Comparison of ENCODE assay signal across 9 mouse cellular contexts in the genomic region with DNA sequence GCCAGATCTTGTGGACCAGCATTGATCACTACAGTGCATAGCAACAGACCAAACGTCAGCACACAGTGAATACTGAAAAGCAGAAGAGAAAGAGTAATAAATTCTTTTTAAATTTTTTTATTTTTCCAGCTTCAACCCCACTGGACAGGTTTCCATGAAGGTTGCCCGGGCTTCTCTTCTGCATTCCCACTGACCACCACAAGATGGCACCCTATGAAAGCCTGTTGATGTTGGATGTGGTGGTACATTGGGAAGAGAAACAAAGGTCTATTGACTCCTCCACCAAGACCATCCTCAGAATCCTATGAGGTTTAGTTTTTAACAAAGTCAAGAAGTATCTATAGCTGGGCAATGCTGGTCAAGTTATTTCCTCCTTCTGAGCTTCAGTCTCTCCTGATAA. TPM values are rescaled to one million over a fixed set of nuclear protein-coding genes. Genes with fewer than 3 reads are reported as not detected.
DNase-seq lines count a peak whose midpoint lies in the region; ATAC-seq and TF ChIP-seq lines count a peak whose summit lies in the region.
"Had no signal": no experiment of that assay in that cellular context is flagged by ENCODE, and none has a peak within 500 bp of the region (broad histone marks: within the 10 kb centered on the region; RNA-seq: fewer than 3 reads in every experiment).

No protein-coding gene starts in this region.

- H3K4me2 ChIP-seq in forebrain, embryonic 16.5 days (ENCODE audit: low read length), result no peak overlapping the region
- no peak overlapping the region for H3K4me2 ChIP-seq in lung, embryonic 14.5 days
- H3K4me2 ChIP-seq: liver, embryonic 15.5 days had no signal

- H3K4me1 ChIP-seq in forebrain, embryonic 10.5 days, result no peaks in the 10 kb centered on the region
- H3K4me1 ChIP-seq in forebrain, embryonic 16.5 days (replicated peaks; ENCODE audit: control insufficient read depth, insufficient read depth, low read length), result no peaks in the 10 kb centered on the region
- H3K4me1 ChIP-seq in E14TG2a.4 (replicated peaks; ENCODE audit: low read depth, low read length), result no peaks in the 10 kb centered on the region
- H3K4me1 ChIP-seq in lung, embryonic 14.5 days (ENCODE audit: insufficient read depth), result no peaks in the 10 kb centered on the region
- H3K4me1 ChIP-seq in small intestine, adult 2 months (ENCODE audit: control insufficient read depth, insufficient read depth, insufficient read length, low read length), result no peaks in the 10 kb centered on the region
- H3K4me1 ChIP-seq: liver, embryonic 15.5 days had no signal

- WGBS in forebrain, embryonic 10.5 days, result 8% methylated on average over 2 of the region's 2 CpGs
- WGBS in forebrain, embryonic 16.5 days, result 2% methylated on average over 2 of the region's 2 CpGs
- WGBS in lung, embryonic 14.5 days, result 1% methylated on average over 2 of the region's 2 CpGs
- under 1% methylated on average over 2 of the region's 2 CpGs for WGBS in small intestine, adult 2 months

- H3K36me3 ChIP-seq in forebrain, embryonic 10.5 days (replicated peaks), result no peaks in the 10 kb centered on the region
- no peaks in the 10 kb centered on the region for H3K36me3 ChIP-seq in forebrain, embryonic 16.5 days (ENCODE audit: control insufficient read depth, insufficient read depth)
- H3K36me3 ChIP-seq in E14TG2a.4 (ENCODE audit: insufficient read depth, low read length), result no peaks in the 10 kb centered on the region
- no peaks in the 10 kb centered on the region for H3K36me3 ChIP-seq in lung, embryonic 14.5 days (ENCODE audit: insufficient read depth)
- H3K36me3 ChIP-seq in small intestine, adult 2 months (ENCODE audit: control insufficient read depth, insufficient read depth, low read length), result no peaks in the 10 kb centered on the region
- H3K36me3 ChIP-seq: liver, embryonic 15.5 days had no signal

- TF ChIP-seq POLR2A in small intestine, adult 2 months (IDR thresholded peaks at IDR 0.05; ENCODE audit: low read depth, low read length), result no peak

- peak; percentile 63 for DNase-seq in forebrain, embryonic 10.5 days (ENCODE audit: extremely low spot score, low spot score)
- DNase-seq in c-Kit-positive CD71-negative TER-119-negative erythroid progenitor cells, embryonic 14.5 days (ENCODE audit: low read depth), result peak; percentile 35
- DNase-seq in gastrocnemius, postnatal 10 days, result peak; percentile 31
- peak; percentile 19 to 71 for DNase-seq in layer of hippocampus, adult 18-20 months (ENCODE audit: low spot score in 2 of 2)
- DNase-seq in lung, embryonic 14.5 days, result peak; percentile 78

- H3K4me3 ChIP-seq in forebrain, embryonic 10.5 days, result no peak overlapping the region
- no peak overlapping the region for H3K4me3 ChIP-seq in forebrain, embryonic 16.5 days (replicated peaks; ENCODE audit: low read length)
- H3K4me3 ChIP-seq in E14TG2a.4 (replicated peaks; ENCODE audit: low read length), result no peak overlapping the region
- no peak overlapping the region for H3K4me3 ChIP-seq in lung, embryonic 14.5 days (ENCODE audit: low read depth, low read length)
- no peak overlapping the region for H3K4me3 ChIP-seq in small intestine, adult 2 months (ENCODE audit: low read depth, low read length)
- H3K4me3 ChIP-seq: liver, embryonic 15.5 days had no signal

- no peak overlapping the region for H3K27ac ChIP-seq in forebrain, embryonic 10.5 days
- no peak overlapping the region for H3K27ac ChIP-seq in forebrain, embryonic 16.5 days (ENCODE audit: low read length)
- H3K27ac ChIP-seq in lung, embryonic 14.5 days (ENCODE audit: low read depth), result no peak overlapping the region
- H3K27ac ChIP-seq in small intestine, adult 2 months (ENCODE audit: insufficient read depth, low read depth, low read length), result no peak overlapping the region
- H3K27ac ChIP-seq: liver, embryonic 15.5 days had no signal

- no peaks in the 10 kb centered on the region for H3K9me3 ChIP-seq in forebrain, embryonic 10.5 days
- H3K9me3 ChIP-seq in forebrain, embryonic 16.5 days (ENCODE audit: control insufficient read depth, low read length), result no peaks in the 10 kb centered on the region
- peaks cover 7% of the 10 kb centered on the region; the same call in 1 of the 2 replicates for H3K9me3 ChIP-seq in E14TG2a.4 (ENCODE audit: low read length)
- no peaks in the 10 kb centered on the region for H3K9me3 ChIP-seq in lung, embryonic 14.5 days (ENCODE audit: low read depth, low read length)
- H3K9me3 ChIP-seq: liver, embryonic 15.5 days had no signal

- H3K27me3 ChIP-seq in forebrain, embryonic 10.5 days (ENCODE audit: poor library complexity, severe bottlenecking), result no peaks in the 10 kb centered on the region
- no peaks in the 10 kb centered on the region for H3K27me3 ChIP-seq in forebrain, embryonic 16.5 days (replicated peaks; ENCODE audit: control insufficient read depth, insufficient read depth, low read length)
- no peaks in the 10 kb centered on the region for H3K27me3 ChIP-seq in E14TG2a.4 (ENCODE audit: insufficient read depth, low read length)
- H3K27me3 ChIP-seq in lung, embryonic 14.5 days (ENCODE audit: insufficient read depth, low read length), result no peaks in the 10 kb centered on the region
- no peaks in the 10 kb centered on the region; the same call in 1 of the 2 replicates for H3K27me3 ChIP-seq in small intestine, adult 2 months (ENCODE audit: control insufficient read depth, insufficient read depth, low read length)
- H3K27me3 ChIP-seq: liver, embryonic 15.5 days had no signal

- no peak overlapping the region for H3K9ac ChIP-seq in forebrain, embryonic 16.5 days (replicated peaks; ENCODE audit: low read depth, low read length)
- no peak overlapping the region for H3K9ac ChIP-seq in lung, embryonic 14.5 days
- H3K9ac ChIP-seq: liver, embryonic 15.5 days had no signal

- TF ChIP-seq CTCF in E14TG2a.4 (conservative IDR thresholded peaks at IDR 0.05; ENCODE audit: low read length), result peak; percentile 77
- peak; percentile 86 for TF ChIP-seq CTCF in lung, embryonic 14.5 days (IDR thresholded peaks at IDR 0.05; ENCODE audit: low read depth)
- peak; percentile 57; the same call in 1 of the 2 replicates for TF ChIP-seq CTCF in small intestine, adult 2 months (IDR thresholded peaks at IDR 0.05; ENCODE audit: extremely low read depth, insufficient read length, insufficient replicate concordance, low read depth, low read length)

- no peak for ATAC-seq in forebrain, embryonic 16.5 days
- ATAC-seq in lung, embryonic 14.5 days (ENCODE audit: insufficient read depth), result no peak

RNA-seq across cellular contexts. Expression of a gene that starts 11.9 kb away (rescaled TPM):
- polyA plus RNA-seq in forebrain, embryonic 10.5 days (2016; fragmentation: Nextera tagmentation; extraction: Ambion mirVana), result not detected in 2 replicates
- polyA plus RNA-seq in forebrain, embryonic 16.5 days (2015; fragmentation: Nextera tagmentation; extraction: Ambion mirVana), result not detected in 2 replicates
- total RNA-seq in gastrocnemius, postnatal 10 days (2021), result not detected
- total RNA-seq in layer of hippocampus, adult 18-20 months (2021), result not detected
- polyA plus RNA-seq in lung, embryonic 14.5 days (2014; fragmentation: Nextera tagmentation; extraction: Ambion mirVana), result not detected in 2 replicates
- not detected in 2 replicates for polyA plus RNA-seq in small intestine, adult 2 months (2012; rRNA removed)
- polyA plus RNA-seq: liver, embryonic 15.5 days had no signal
